Mouse (Mus musculus): ENCODE results near the gene Psenen. TPM values are rescaled to one million over a fixed set of nuclear protein-coding genes. Genes with fewer than 3 reads are reported as not detected.

Psenen gene
- polyA plus RNA-seq, 1 experiment from 2014 or later = 123 TPM

GRCm38 (mm10) chr7:30581547-30581946 is 18.1 kb upstream of the Psenen start:
- Histone ChIP-seq H3K27me3 (ENCODE audit: control insufficient read depth, insufficient read depth, low read length) (no peaks in the 10 kb centered on the region), H3K27ac (ENCODE audit: low read length) (no peak overlapping the region), H3K4me2 (ENCODE audit: low read depth, low read length) (no peak overlapping the region), H3K4me3 (ENCODE audit: low read length) (no peak overlapping the region), H3K4me1 (ENCODE audit: control insufficient read depth, insufficient read depth, low read length) (no peaks in the 10 kb centered on the region), H3K36me3 (ENCODE audit: control insufficient read depth, insufficient read depth) (peaks cover 87% of the 10 kb centered on the region), H3K9ac (ENCODE audit: low read length) (no peak overlapping the region), H3K9me3 (replicated peaks; ENCODE audit: control insufficient read depth, low read length) (no peaks in the 10 kb centered on the region)
- ATAC-seq (replicated peaks; ENCODE audit: extremely low read depth, insufficient read depth, low FRiP score) = no peak
- WGBS = 93% methylated on average over 16 of the region's 16 CpGs

- no peak; the same call in 1 of the 2 replicates for ATAC-seq (replicated peaks; ENCODE audit: extremely low read depth, insufficient read depth, low FRiP score)
- 89% methylated on average over 8 of the region's 8 CpGs for WGBS
- Histone ChIP-seq H3K27ac (ENCODE audit: low read length) (no peak overlapping the region), H3K9ac (ENCODE audit: low read length) (no peak overlapping the region), H3K4me3 (ENCODE audit: low read length) (no peak overlapping the region), H3K9me3 (replicated peaks; ENCODE audit: control insufficient read depth, low read length) (no peaks in the 10 kb centered on the region), H3K36me3 (ENCODE audit: control insufficient read depth, insufficient read depth) (peaks cover 87% of the 10 kb centered on the region), H3K4me1 (ENCODE audit: control insufficient read depth, insufficient read depth, low read length) (no peaks in the 10 kb centered on the region), H3K27me3 (ENCODE audit: control insufficient read depth, insufficient read depth, low read length) (no peaks in the 10 kb centered on the region), H3K4me2 (ENCODE audit: low read depth, low read length) (no peak overlapping the region)
These were observed 16.5 kb upstream of the Psenen start for GRCm38 (mm10) chr7:30579950-30580349.

DNA sequence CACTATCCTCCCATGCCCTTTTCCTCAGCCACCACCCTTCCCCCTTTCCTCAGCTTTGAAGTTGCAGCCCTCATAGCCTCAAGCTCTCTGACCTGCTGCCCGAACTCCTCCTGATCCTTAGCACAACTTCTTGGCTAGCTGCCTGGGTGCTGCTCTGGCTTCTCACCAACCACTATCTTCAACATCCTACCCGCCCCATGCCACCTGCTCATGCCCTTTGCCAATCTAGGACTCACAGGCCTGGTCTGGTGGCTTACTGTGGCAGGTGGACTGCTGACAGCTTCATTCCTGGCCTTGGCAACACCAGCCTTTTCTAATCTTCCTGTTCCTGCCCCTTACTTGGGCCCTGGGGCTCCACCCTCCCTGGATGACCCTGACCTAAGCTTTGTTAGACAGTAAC is 9.5 kb upstream of the Psenen start:
- peaks cover 86% of the 10 kb centered on the region for H3K36me3 ChIP-seq (ENCODE audit: control insufficient read depth, insufficient read depth)
- 49% methylated on average over 2 of the region's 2 CpGs for WGBS
- no peak overlapping the region for H3K4me3 ChIP-seq (ENCODE audit: low read length)
- H3K27ac ChIP-seq (ENCODE audit: low read length) = 0 out of 2 replicates have a peak overlapping the region, but pooled peaks have one; percentile 7
- no peaks in the 10 kb centered on the region for H3K9me3 ChIP-seq (replicated peaks; ENCODE audit: control insufficient read depth, low read length)
- peaks cover 7% of the 10 kb centered on the region; the same call in 1 of the 2 replicates for H3K4me1 ChIP-seq (ENCODE audit: control insufficient read depth, insufficient read depth, low read length)
- ATAC-seq (replicated peaks; ENCODE audit: extremely low read depth, insufficient read depth, low FRiP score) = peak; percentile 35
- no peak overlapping the region for H3K4me2 ChIP-seq (ENCODE audit: low read depth, low read length)
- no peak overlapping the region for H3K9ac ChIP-seq (ENCODE audit: low read length)
- H3K27me3 ChIP-seq (ENCODE audit: control insufficient read depth, insufficient read depth, low read length) = no peaks in the 10 kb centered on the region

- no peaks in the 10 kb centered on the region for H3K9me3 ChIP-seq (replicated peaks; ENCODE audit: control insufficient read depth, low read length)
- 87% methylated on average over 5 of the region's 5 CpGs for WGBS
- no peak overlapping the region for H3K27ac ChIP-seq (ENCODE audit: low read length)
- H3K27me3 ChIP-seq (ENCODE audit: control insufficient read depth, insufficient read depth, low read length) = no peaks in the 10 kb centered on the region
- peaks cover 84% of the 10 kb centered on the region for H3K36me3 ChIP-seq (ENCODE audit: control insufficient read depth, insufficient read depth)
- peaks cover 7% of the 10 kb centered on the region; the same call in 1 of the 2 replicates for H3K4me1 ChIP-seq (ENCODE audit: control insufficient read depth, insufficient read depth, low read length)
- no peak overlapping the region for H3K9ac ChIP-seq (ENCODE audit: low read length)
- no peak for ATAC-seq (replicated peaks; ENCODE audit: extremely low read depth, insufficient read depth, low FRiP score)
- no peak overlapping the region for H3K4me3 ChIP-seq (ENCODE audit: low read length)
- H3K4me2 ChIP-seq (ENCODE audit: low read depth, low read length) = no peak overlapping the region
These were observed 9.0 kb upstream of the Psenen start for GRCm38 (mm10) chr7:30572389-30572788.

DNA sequence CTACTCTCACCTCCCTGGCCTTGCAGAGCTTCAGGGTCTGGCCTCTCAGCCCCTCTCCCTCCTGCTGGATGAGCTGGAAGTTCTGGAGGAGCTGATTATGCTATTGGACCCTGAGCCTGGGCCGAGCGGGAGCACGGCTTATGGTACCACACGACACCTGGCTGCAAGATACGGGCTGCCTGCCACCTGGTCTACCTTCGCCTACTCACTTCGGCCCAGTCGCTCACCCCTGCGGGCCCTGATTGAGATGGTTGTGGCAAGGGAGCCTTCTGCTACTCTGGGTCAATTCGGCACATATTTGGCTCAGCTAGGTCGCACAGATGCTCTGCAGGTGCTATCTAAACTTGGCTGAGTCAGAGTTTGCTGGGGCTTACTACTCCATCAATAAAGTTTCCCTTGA is 4.1 kb upstream of the Psenen start:
- Histone ChIP-seq H3K9ac (ENCODE audit: low read length) (no peak overlapping the region), H3K9me3 (replicated peaks; ENCODE audit: control insufficient read depth, low read length) (no peaks in the 10 kb centered on the region), H3K4me1 (ENCODE audit: control insufficient read depth, insufficient read depth, low read length) (peaks cover 6% of the 10 kb centered on the region), H3K27ac (ENCODE audit: low read length) (no peak overlapping the region), H3K36me3 (ENCODE audit: control insufficient read depth, insufficient read depth) (peaks cover 58% of the 10 kb centered on the region), H3K4me3 (ENCODE audit: low read length) (no peak overlapping the region), H3K4me2 (ENCODE audit: low read depth, low read length) (no peak overlapping the region), H3K27me3 (ENCODE audit: control insufficient read depth, insufficient read depth, low read length) (no peaks in the 10 kb centered on the region)
- ATAC-seq (replicated peaks; ENCODE audit: extremely low read depth, insufficient read depth, low FRiP score) = no peak
- WGBS = 86% methylated on average over 11 of the region's 11 CpGs

DNA sequence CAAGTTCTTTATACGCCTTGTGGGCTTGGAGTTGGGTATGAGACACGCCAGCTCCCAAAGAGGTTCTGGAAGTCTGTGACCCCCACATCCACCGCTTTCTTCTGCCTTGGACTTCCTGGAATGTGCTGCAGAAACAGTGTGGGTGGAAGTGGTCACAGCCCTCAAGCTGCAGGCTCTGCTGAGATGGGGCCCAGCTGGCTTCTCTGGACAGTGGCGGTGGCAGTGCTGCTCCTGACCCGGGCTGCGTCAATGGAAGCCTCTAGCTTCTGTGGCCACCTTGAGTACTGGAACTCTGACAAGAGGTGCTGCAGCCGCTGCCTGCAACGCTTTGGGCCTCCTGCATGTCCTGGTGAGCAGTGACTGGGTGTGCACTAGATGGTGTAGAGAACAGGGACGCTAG is 2.6 kb upstream of the Psenen start:
- no peaks in the 10 kb centered on the region for H3K9me3 ChIP-seq (replicated peaks; ENCODE audit: control insufficient read depth, low read length)
- peaks cover 47% of the 10 kb centered on the region for H3K36me3 ChIP-seq (ENCODE audit: control insufficient read depth, insufficient read depth)
- no peak overlapping the region for H3K4me2 ChIP-seq (ENCODE audit: low read depth, low read length)
- H3K4me3 ChIP-seq (ENCODE audit: low read length) = no peak overlapping the region
- no peak overlapping the region for H3K9ac ChIP-seq (ENCODE audit: low read length)
- peaks cover 6% of the 10 kb centered on the region for H3K4me1 ChIP-seq (ENCODE audit: control insufficient read depth, insufficient read depth, low read length)
- no peak overlapping the region for H3K27ac ChIP-seq (ENCODE audit: low read length)
- WGBS = 79% methylated on average over 9 of the region's 9 CpGs
- H3K27me3 ChIP-seq (ENCODE audit: control insufficient read depth, insufficient read depth, low read length) = no peaks in the 10 kb centered on the region
- ATAC-seq (replicated peaks; ENCODE audit: extremely low read depth, insufficient read depth, low FRiP score) = no peak

GRCm38 (mm10) chr7:30564970-30565571 is 1.6 kb upstream of the Psenen start, which contains the start of gene Igflr1:
Gene Igflr1, plus strand, starts transcription at chr7:30565427.
- 91% methylated on average over 12 of the region's 12 CpGs for WGBS
- H3K9ac ChIP-seq (ENCODE audit: low read length) = no peak within 1 kb of the TSS

GRCm38 (mm10) chr7:30563906-30564280 is 466 bp upstream of the Psenen start:
- Histone ChIP-seq H3K27ac (ENCODE audit: low read length) (peak overlapping the region; percentile 99), H3K36me3 (ENCODE audit: control insufficient read depth, insufficient read depth) (peaks cover 27% of the 10 kb centered on the region), H3K27me3 (ENCODE audit: control insufficient read depth, insufficient read depth, low read length) (no peaks in the 10 kb centered on the region), H3K4me3 (ENCODE audit: low read length) (peak overlapping the region; percentile 95), H3K4me2 (ENCODE audit: low read depth, low read length) (peak overlapping the region; percentile 79), H3K4me1 (ENCODE audit: control insufficient read depth, insufficient read depth, low read length) (peaks cover 9% of the 10 kb centered on the region), H3K9ac (ENCODE audit: low read length) (peak overlapping the region; percentile 92), H3K9me3 (replicated peaks; ENCODE audit: control insufficient read depth, low read length) (no peaks in the 10 kb centered on the region)
- no peak for ATAC-seq (replicated peaks; ENCODE audit: extremely low read depth, insufficient read depth, low FRiP score)
- WGBS = 21% methylated on average over 6 of the region's 6 CpGs

More at GRCm38 (mm10) chr7:30564970-30565571, 1.6 kb upstream of the Psenen start, which contains the start of gene Igflr1:
- peaks cover 39% of the 10 kb centered on the region for H3K36me3 ChIP-seq (ENCODE audit: control insufficient read depth, insufficient read depth)
- no peak within 1 kb of the TSS for H3K4me3 ChIP-seq (ENCODE audit: low read length)
- H3K9me3 ChIP-seq (replicated peaks; ENCODE audit: control insufficient read depth, low read length) = no peaks in the 10 kb centered on the region
- H3K27ac ChIP-seq (ENCODE audit: low read length) = no peak within 1 kb of the TSS
- peaks cover 8% of the 10 kb centered on the region for H3K4me1 ChIP-seq (ENCODE audit: control insufficient read depth, insufficient read depth, low read length)
- no peaks in the 10 kb centered on the region for H3K27me3 ChIP-seq (ENCODE audit: control insufficient read depth, insufficient read depth, low read length)
- no peak within 1 kb of the TSS for H3K4me2 ChIP-seq (ENCODE audit: low read depth, low read length)
- ATAC-seq (replicated peaks; ENCODE audit: extremely low read depth, insufficient read depth, low FRiP score) = no peak

DNA sequence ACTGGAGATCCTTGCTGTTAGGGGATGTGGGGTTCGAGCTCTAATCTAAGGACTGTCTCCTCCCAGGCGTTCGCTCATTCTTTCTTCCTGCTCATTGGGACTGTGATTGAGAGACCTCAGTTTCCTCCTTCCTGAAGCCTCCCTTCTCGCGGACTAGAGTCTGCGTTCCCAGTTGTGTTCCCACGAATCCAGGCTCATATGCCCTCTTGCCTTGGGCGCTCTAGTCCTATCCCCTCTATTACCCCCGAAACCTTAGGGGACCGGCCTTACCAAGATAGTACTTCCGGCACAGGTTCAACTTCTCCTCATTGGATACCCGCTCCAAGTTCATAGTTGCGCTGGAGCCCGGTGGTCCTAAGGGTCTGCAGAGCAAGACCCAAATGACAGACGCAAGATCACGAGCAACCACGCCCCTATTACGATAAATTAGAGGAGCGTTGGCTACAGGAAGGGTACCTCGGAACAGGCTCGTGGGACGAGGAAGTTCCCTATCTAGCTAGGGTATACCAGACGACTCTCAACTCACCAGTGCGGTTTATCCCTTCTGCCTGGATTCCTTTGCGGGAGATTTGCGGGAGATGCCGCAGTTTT is 806 bp downstream of the Psenen start:
- ATAC-seq (replicated peaks; ENCODE audit: extremely low read depth, insufficient read depth, low FRiP score) = no peak
- Histone ChIP-seq H3K4me1 (ENCODE audit: control insufficient read depth, insufficient read depth, low read length) (peaks cover 19% of the 10 kb centered on the region), H3K36me3 (ENCODE audit: control insufficient read depth, insufficient read depth) (peaks cover 17% of the 10 kb centered on the region), H3K4me2 (ENCODE audit: low read depth, low read length) (peak overlapping the region; percentile 89), H3K27ac (ENCODE audit: low read length) (peak overlapping the region; percentile 99), H3K9me3 (replicated peaks; ENCODE audit: control insufficient read depth, low read length) (no peaks in the 10 kb centered on the region), H3K9ac (ENCODE audit: low read length) (peak overlapping the region; percentile 76), H3K27me3 (ENCODE audit: control insufficient read depth, insufficient read depth, low read length) (no peaks in the 10 kb centered on the region), H3K4me3 (ENCODE audit: low read length) (peak overlapping the region; percentile 95)
- WGBS = under 1% methylated on average over 27 of the region's 27 CpGs
